Mouse (Mus musculus) limb, embryonic 11.5 days (tissue): ENCODE measurements around the gene 1700034J05Rik. TPM values are rescaled to one million over a fixed set of nuclear protein-coding genes. Genes with fewer than 3 reads are reported as not detected.

Source experiments
- ATAC-seq: fragments of 200-750 bp; cut with Nextera tagmentation; 2 replicates; pipeline ENCODE4 v1.8.0; 2017; ENCODE audit warnings: low read depth; ENCODE audit not compliant: insufficient number of reproducible peaks, low FRiP score, low TSS enrichment
- DNase-seq: peaks from one replicate; pipeline ENCODE4 v3.0.0-alpha.2; 2015; ENCODE audit warnings: low spot score
- H3K27ac ChIP-seq: fragments of 300-500 bp; sonication (generic); replicated peaks from 2 replicates; pipeline ENCODE4 v1.5.1; 2014; ENCODE audit warnings: low read depth, mild to moderate bottlenecking, low read length
- H3K27me3 ChIP-seq: fragments of 300-500 bp; sonication (generic); 2 replicates; pipeline ENCODE4 v1.6.1; 2014; ENCODE audit warnings: mild to moderate bottlenecking, low read length, mixed read lengths; ENCODE audit not compliant: control insufficient read depth, insufficient read depth
- H3K36me3 ChIP-seq: fragments of 300-500 bp; sonication (generic); 2 replicates; pipeline ENCODE4 v1.6.1; 2014; ENCODE audit warnings: mild to moderate bottlenecking, low read length, moderate library complexity, mixed read lengths; ENCODE audit not compliant: control insufficient read depth, insufficient read depth
- H3K4me1 ChIP-seq: fragments of 300-500 bp; sonication (generic); 2 replicates; pipeline ENCODE4 v1.6.1; 2014; ENCODE audit warnings: low read length, mixed read lengths; ENCODE audit not compliant: control insufficient read depth, insufficient read depth
- H3K4me2 ChIP-seq: fragments of 300-500 bp; sonication (generic); 2 replicates; pipeline ENCODE4 v1.6.1; 2014; ENCODE audit warnings: low read depth, mild to moderate bottlenecking, moderate library complexity; ENCODE audit not compliant: severe bottlenecking
- H3K4me3 ChIP-seq: fragments of 300-500 bp; sonication (generic); 2 replicates; pipeline ENCODE4 v1.5.1; 2014; ENCODE audit warnings: low read depth, low read length
- H3K9ac ChIP-seq: fragments of 300-500 bp; sonication (generic); 2 replicates; pipeline ENCODE4 v1.6.1; 2014; ENCODE audit warnings: mild to moderate bottlenecking, low read length
- H3K9me3 ChIP-seq: fragments of 300-500 bp; sonication (generic); 2 replicates; pipeline ENCODE4 v1.6.1; 2016; ENCODE audit warnings: low read length; ENCODE audit not compliant: control insufficient read depth
- WGBS: fragments of 180-500 bp; shearing (Covaris S2); extraction: QIAGEN DNeasy Blood & Tissue Kit; methylation state at CpG from one replicate; pipeline ENCODE4 v1.1.7; 2014; 5-methylcytosine and 5-hydroxymethylcytosine counted together
- polyA plus RNA-seq: library from polyadenylated mRNA; unstranded; fragments of >200 nt; fragmentation: Nextera tagmentation; extraction: Ambion mirVana; gene quantifications from 2 replicates; pipeline ENCODE4 v1.2.1, GENCODE M21; 2014

The 1700034J05Rik gene
- polyA plus RNA-seq, 1 experiment from 2014 or later, result not detected

DNA sequence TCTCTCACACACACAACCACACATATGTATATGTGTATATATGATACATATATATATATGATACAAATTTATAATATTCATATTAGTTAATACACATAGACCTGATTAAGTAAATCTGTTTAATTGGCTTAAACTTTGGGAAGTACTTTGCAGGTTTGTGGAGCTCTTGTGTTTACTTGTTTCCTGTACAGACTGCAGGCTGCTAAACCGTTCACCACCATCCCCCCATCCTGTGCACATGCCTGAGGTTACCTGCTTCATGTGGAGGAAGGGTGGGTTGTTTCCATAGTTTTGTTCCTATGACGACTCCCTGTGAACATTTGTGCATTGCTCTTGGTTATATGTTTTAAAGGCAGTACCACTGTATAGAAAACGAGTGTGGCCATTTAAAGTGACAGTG lies 17.1 kb upstream of the 1700034J05Rik start:
- Histone ChIP-seq H3K27me3 (no peaks in the 10 kb centered on the region), H3K9me3 (no peaks in the 10 kb centered on the region), H3K9ac (no peak overlapping the region), H3K4me3 (no peak overlapping the region), H3K4me2 (no peak overlapping the region), H3K36me3 (no peaks in the 10 kb centered on the region), H3K4me1 (no peaks in the 10 kb centered on the region), H3K27ac (no peak overlapping the region)
- 64% methylated on average over 3 of the region's 3 CpGs for WGBS
- no peak for DNase-seq
- no peak for ATAC-seq

DNA sequence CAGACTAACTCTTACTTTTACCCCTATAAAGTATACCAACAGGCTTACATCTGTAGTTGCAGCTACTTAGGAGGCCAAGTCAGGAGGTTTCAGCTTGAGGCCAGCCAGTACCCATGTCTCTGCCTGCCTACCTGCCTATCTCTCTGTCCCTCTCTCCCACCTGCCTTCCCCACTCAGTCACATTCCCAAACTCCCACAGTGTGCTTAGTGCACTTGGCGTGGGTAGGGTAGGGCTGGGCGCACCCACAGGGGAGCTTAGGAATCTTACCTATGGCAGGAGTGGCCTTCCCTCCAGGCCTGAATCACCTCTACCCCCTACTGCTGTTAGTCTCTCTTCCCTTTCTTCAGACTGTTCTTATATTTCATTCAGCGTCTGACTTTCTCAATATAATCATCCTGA lies 16.6 kb upstream of the 1700034J05Rik start:
- DNase-seq (no peak), ATAC-seq (no peak)
- WGBS, result 75% methylated on average over 3 of the region's 3 CpGs
- H3K27ac ChIP-seq, result no peak overlapping the region
- no peak overlapping the region for H3K4me3 ChIP-seq
- no peaks in the 10 kb centered on the region for H3K9me3 ChIP-seq
- H3K27me3 ChIP-seq, result no peaks in the 10 kb centered on the region
- no peaks in the 10 kb centered on the region for H3K4me1 ChIP-seq
- no peak overlapping the region for H3K9ac ChIP-seq
- no peaks in the 10 kb centered on the region for H3K36me3 ChIP-seq
- H3K4me2 ChIP-seq, result no peak overlapping the region

DNA sequence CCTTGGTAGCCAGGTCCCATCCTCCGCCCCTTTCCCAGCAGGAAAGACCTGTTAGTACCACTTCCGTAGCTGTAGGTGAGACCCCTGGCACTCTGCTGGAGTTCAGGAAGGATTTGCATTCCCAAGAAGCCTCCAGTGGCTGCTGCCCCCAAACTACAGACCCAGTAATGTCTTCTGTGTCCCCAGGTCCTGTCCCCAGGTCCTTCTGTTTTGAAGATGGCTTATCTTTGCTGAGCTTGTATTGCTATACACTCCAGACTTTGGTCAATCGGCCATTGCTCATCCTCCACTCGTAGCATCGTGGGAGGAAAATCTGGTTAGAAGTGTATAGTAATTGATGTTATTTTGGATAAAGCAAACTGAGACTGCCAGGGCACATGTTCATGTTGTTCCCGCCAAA lies 13.6 kb upstream of the 1700034J05Rik start:
- WGBS, result 74% methylated on average over 6 of the region's 6 CpGs
- H3K27ac ChIP-seq, result no peak overlapping the region
- H3K4me3 ChIP-seq, result no peak overlapping the region
- DNase-seq (no peak), ATAC-seq (no peak)
- H3K4me1 ChIP-seq, result no peaks in the 10 kb centered on the region
- no peaks in the 10 kb centered on the region for H3K9me3 ChIP-seq
- H3K36me3 ChIP-seq, result no peaks in the 10 kb centered on the region
- H3K4me2 ChIP-seq, result no peak overlapping the region
- no peak overlapping the region for H3K9ac ChIP-seq
- H3K27me3 ChIP-seq, result no peaks in the 10 kb centered on the region

DNA sequence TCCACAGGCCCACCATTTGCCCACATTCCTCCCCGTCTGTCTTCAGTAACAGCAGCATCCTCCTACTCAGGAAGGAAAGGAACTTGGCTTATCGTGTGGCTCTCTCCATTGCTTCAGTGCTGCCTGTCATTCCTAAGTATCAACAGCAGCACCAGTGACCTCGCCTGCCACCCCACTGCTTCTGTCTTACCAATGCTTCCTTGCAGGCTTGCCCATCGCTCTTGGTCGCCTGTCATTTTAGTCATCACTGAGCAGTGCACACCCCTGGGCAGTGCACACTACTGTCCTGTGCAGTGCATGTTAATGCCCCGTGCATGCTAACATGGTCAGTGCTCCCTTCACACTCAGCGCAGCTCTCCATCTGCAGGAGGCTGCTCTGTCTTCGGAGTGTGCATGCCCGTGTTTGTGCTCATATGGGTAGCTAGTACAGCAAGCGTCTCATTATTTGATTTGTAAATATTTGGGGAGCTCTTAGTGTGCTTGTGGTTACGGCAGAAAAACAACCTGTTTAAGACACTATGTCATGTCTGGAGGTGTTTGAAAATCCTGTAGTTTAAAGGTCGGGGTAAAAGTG lies 12.3 kb upstream of the 1700034J05Rik start:
- no peaks in the 10 kb centered on the region for H3K36me3 ChIP-seq
- WGBS, result 75% methylated on average over 12 of the region's 12 CpGs
- DNase-seq (no peak), ATAC-seq (no peak)
- H3K9me3 ChIP-seq, result no peaks in the 10 kb centered on the region
- H3K27ac ChIP-seq, result no peak overlapping the region
- H3K4me3 ChIP-seq, result no peak overlapping the region
- H3K4me2 ChIP-seq, result no peak overlapping the region
- H3K4me1 ChIP-seq, result no peaks in the 10 kb centered on the region
- no peaks in the 10 kb centered on the region for H3K27me3 ChIP-seq
- no peak overlapping the region for H3K9ac ChIP-seq

DNA sequence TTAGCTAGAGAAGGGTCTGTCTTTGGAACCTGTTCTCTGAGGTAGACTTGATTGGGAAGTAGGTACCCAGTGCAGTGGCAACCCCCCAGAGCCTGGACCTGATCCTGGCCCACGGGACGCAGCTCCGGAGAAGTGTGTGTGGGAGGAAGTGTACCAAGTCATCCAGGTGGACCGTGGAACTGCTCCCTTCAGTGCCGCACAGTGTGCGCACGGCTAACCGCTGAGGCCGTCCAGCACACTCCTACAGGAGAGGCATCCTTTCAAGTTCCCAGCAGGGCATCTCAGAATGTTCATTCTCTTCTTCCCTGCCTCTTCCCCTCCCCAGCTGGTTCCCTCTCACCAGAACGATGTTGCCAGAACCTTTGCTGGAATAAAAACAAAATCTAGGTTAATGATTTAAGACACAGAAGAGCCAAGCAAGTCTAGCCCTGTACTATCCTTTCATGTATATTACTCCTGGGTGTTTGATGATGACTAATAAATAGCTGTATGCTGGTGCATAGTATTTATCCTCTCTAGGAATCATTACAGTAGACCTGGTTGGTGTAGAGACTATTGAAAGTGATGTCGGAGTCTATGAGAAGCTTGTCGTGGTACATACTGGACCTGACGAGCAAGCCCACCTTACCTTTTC lies 11.0 kb upstream of the 1700034J05Rik start:
- DNase-seq (no peak), ATAC-seq (no peak)
- Histone ChIP-seq H3K4me3 (no peak overlapping the region), H3K9me3 (no peaks in the 10 kb centered on the region), H3K36me3 (no peaks in the 10 kb centered on the region), H3K4me1 (no peaks in the 10 kb centered on the region), H3K27me3 (no peaks in the 10 kb centered on the region), H3K4me2 (no peak overlapping the region), H3K27ac (no peak overlapping the region), H3K9ac (no peak overlapping the region)
- 92% methylated on average over 13 of the region's 13 CpGs for WGBS

DNA sequence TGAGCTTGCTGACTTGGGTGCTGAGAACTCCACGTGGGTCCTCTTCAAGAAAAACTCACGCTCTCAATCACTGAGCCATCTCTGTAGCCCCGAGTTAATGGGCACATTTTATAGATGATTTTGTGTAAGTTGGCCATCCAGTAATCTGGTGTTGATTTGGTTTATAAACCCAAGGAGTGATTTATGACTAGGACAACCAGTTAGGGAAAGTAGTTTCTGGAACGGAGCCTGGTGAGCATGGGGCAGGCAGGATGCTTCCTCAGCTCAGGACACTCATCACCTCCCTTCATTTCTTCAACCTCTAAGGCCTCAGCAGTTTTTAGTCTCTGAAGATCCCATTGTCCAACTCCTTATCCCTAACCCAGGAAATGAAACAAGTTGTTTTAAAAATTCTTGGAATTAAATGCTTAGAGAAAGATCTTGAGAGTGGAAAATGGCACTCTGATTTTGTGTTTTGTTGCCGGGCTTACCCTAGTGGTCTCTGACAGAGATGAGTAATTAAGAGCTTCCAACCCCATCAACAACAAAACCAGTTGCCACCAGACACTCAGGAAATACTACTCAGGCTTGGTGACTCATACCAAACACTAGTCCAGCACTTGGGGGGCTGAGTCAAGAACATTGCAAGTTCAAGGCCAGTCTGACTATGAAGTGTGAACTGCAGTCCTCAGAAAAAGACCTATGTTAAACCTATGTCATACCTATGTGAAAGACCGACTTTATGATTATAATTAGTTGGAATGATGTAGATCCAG lies 9.4 kb upstream of the 1700034J05Rik start:
- 75% methylated on average over 6 of the region's 6 CpGs for WGBS
- no peak overlapping the region for H3K9ac ChIP-seq
- no peak overlapping the region for H3K27ac ChIP-seq
- H3K4me3 ChIP-seq, result no peak overlapping the region
- no peaks in the 10 kb centered on the region for H3K27me3 ChIP-seq
- ATAC-seq (no peak), DNase-seq (no peak)
- no peak overlapping the region for H3K4me2 ChIP-seq
- no peaks in the 10 kb centered on the region; the same call in 1 of the 2 replicates for H3K4me1 ChIP-seq
- H3K36me3 ChIP-seq, result no peaks in the 10 kb centered on the region
- no peaks in the 10 kb centered on the region for H3K9me3 ChIP-seq

DNA sequence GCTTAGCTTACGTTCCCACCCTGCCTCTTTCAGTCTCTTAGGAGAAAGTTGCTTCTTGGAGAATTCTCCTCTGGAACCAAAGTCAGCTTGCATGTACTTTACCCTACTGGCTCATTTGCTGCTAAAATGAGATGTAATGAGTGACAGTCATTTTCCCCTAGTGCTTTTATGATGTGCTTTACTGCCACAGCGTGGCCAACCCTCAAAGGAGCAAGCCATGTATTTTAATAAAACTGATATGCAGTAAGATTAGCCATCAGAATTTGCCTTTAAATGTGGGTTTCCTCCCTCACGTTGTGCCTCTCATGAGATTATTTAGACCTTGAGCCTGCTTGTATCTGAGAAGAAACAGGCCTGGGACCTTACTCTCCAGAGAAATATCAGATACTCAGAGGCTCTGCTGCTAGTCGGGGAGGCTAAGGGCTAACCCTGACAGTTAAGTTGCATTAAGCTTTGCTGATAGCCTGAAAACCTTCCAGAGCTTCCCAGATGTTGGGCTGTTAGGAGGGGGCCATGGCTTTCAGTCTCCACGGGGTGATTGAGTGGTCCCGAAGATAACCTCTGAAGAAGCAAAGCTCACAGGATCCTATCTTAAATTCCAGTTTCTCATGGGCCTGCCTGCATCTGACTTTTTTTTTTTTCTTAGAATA lies 7.7 kb upstream of the 1700034J05Rik start:
- no peak overlapping the region for H3K27ac ChIP-seq
- H3K4me1 ChIP-seq, result no peaks in the 10 kb centered on the region; the same call in 1 of the 2 replicates
- WGBS, result 50% methylated on average over 6 of the region's 6 CpGs
- no peak overlapping the region for H3K4me3 ChIP-seq
- H3K9me3 ChIP-seq, result no peaks in the 10 kb centered on the region
- H3K4me2 ChIP-seq, result no peak overlapping the region
- no peaks in the 10 kb centered on the region for H3K27me3 ChIP-seq
- no peak for DNase-seq
- no peak for ATAC-seq
- H3K36me3 ChIP-seq, result no peaks in the 10 kb centered on the region
- no peak overlapping the region for H3K9ac ChIP-seq

DNA sequence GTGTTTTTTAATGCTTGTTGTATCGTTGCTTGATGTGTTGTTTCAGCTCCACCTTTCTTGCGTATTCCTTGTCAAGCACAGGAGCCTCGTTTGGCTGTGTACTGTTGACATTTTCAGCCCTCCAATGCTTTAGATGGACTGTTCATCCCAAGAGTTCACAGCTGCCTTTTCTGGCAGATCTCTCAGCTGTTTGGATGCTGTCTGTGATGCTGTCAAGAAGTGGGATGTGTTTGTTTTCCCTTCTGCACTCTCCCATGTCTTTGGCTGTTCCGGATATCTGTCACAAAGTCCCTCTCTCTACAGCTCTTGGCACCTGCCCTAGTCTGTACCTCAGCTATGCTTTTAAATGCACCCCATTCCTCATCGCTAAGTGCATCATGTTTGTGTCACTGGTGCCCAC lies 6.7 kb upstream of the 1700034J05Rik start:
- no peaks in the 10 kb centered on the region for H3K9me3 ChIP-seq
- H3K27ac ChIP-seq, result no peak overlapping the region
- H3K27me3 ChIP-seq, result no peaks in the 10 kb centered on the region
- H3K4me2 ChIP-seq, result no peak overlapping the region
- ATAC-seq, result no peak
- H3K36me3 ChIP-seq, result no peaks in the 10 kb centered on the region
- H3K4me1 ChIP-seq, result no peaks in the 10 kb centered on the region; the same call in 1 of the 2 replicates
- no peak for DNase-seq
- H3K9ac ChIP-seq, result no peak overlapping the region
- 84% methylated on average over 5 of the region's 5 CpGs for WGBS
- H3K4me3 ChIP-seq, result no peak overlapping the region
